ENCODE assay signal across 8 mouse cellular contexts in the genomic region with DNA sequence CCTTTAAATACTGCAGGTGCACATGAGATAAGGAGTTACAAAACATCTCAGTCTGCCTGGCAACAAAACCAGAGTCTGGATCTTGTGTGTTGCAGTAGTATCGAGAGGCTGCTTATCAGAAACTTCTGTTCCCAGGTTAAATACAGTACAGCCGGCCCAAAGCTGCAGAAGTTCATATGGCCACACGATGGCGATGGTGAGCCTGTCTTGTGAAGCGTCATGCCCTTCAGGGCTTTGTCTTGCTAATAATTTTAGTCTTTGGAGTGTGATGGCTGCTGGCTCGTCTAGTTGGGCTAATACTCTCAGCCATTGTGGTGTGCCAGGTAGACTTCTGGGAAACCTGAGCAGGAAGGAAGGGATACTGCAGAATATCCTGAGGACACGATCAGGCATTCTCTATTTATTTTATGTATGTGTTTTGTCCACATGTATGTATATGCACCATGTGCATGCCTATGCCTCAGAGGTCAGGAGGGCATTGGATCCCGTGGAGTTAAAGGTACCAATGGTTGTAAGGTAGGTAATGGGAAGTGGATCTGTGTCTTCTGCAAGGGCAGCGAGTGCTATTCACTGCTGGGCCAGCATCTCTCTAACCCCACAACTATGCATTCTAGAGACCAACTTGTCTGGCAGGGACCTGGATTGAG. TPM values are rescaled to one million over a fixed set of nuclear protein-coding genes. Genes with fewer than 3 reads are reported as not detected.
DNase-seq lines count a peak whose midpoint lies in the region; ATAC-seq and TF ChIP-seq lines count a peak whose summit lies in the region.

No protein-coding gene starts in this region.

- H3K4me1 ChIP-seq in forebrain, embryonic 16.5 days (replicated peaks; ENCODE audit: control insufficient read depth, insufficient read depth, low read length): peaks cover 2% of the 10 kb centered on the region; the same call in 1 of the 2 replicates
- H3K4me1 ChIP-seq in midbrain, postnatal 0 days (ENCODE audit: insufficient read depth, low read length): no peaks in the 10 kb centered on the region

- peak; percentile 80 for ATAC-seq in forebrain, embryonic 16.5 days
- ATAC-seq in midbrain, postnatal 0 days (ENCODE audit: low FRiP score): peak; percentile 61; the same call in 1 of the 2 replicates

- no peaks in the 10 kb centered on the region for H3K27me3 ChIP-seq in forebrain, embryonic 16.5 days (replicated peaks; ENCODE audit: control insufficient read depth, insufficient read depth, low read length)
- no peaks in the 10 kb centered on the region for H3K27me3 ChIP-seq in midbrain, postnatal 0 days (ENCODE audit: insufficient read depth, low read length)
- H3K27me3 ChIP-seq in splenic B cell, adult 2 months (ENCODE audit: control insufficient read depth, insufficient read depth, low read length, poor library complexity, severe bottlenecking): no peaks in the 10 kb centered on the region

- TF ChIP-seq CTCF in midbrain, postnatal 0 days (IDR thresholded peaks at IDR 0.05): peak; percentile 96

- intact Hi-C loops in left cerebral cortex, postnatal 4 days (cut with DNase I): loop anchor here (5.0 kb wide), 2 partner anchors 76 to 201 kb away; no protein-coding TSS in a partner anchor

- 28% methylated on average over 9 of the region's 9 CpGs for WGBS in forebrain, embryonic 16.5 days
- WGBS in midbrain, postnatal 0 days: 28% methylated on average over 9 of the region's 9 CpGs

- H3K9ac ChIP-seq in forebrain, embryonic 16.5 days (replicated peaks; ENCODE audit: low read depth, low read length): no peak overlapping the region
- no peak overlapping the region for H3K9ac ChIP-seq in midbrain, postnatal 0 days (replicated peaks; ENCODE audit: low read length, poor library complexity, severe bottlenecking)

- no peak overlapping the region for H3K4me2 ChIP-seq in forebrain, embryonic 16.5 days (ENCODE audit: low read length)
- no peak overlapping the region for H3K4me2 ChIP-seq in midbrain, postnatal 0 days (ENCODE audit: low read depth, low read length, poor library complexity, severe bottlenecking)

- no peaks in the 10 kb centered on the region for H3K9me3 ChIP-seq in forebrain, embryonic 16.5 days (ENCODE audit: control insufficient read depth, low read length)
- H3K9me3 ChIP-seq in midbrain, postnatal 0 days (ENCODE audit: low read length): no peaks in the 10 kb centered on the region

- no peaks in the 10 kb centered on the region for H3K36me3 ChIP-seq in forebrain, embryonic 16.5 days (ENCODE audit: control insufficient read depth, insufficient read depth)
- no peaks in the 10 kb centered on the region for H3K36me3 ChIP-seq in midbrain, postnatal 0 days (ENCODE audit: insufficient read depth, low read length)
- no peaks in the 10 kb centered on the region for H3K36me3 ChIP-seq in splenic B cell, adult 2 months (ENCODE audit: control insufficient read depth, insufficient read depth, low read length, poor library complexity, severe bottlenecking)

- peak; percentile 42 for DNase-seq in urinary bladder, postnatal 25 days (ENCODE audit: low spot score)
- no peak for DNase-seq in urinary bladder, adult 2 months (ENCODE audit: low spot score)
- DNase-seq in cerebellum, adult 11 months: peak; percentile 66
- DNase-seq in kidney, adult 11 months: peak; percentile 17
- DNase-seq in left cerebral cortex, postnatal 4 days: peak; percentile 66
- peak; percentile 92 for DNase-seq in midbrain, postnatal 0 days (ENCODE audit: low spot score)
- peak; percentile 72 for DNase-seq in splenic B cell, adult 2 months (ENCODE audit: low read depth, low spot score)

- no peak overlapping the region for H3K27ac ChIP-seq in forebrain, embryonic 16.5 days (ENCODE audit: low read length)
- no peak overlapping the region for H3K27ac ChIP-seq in midbrain, postnatal 0 days (ENCODE audit: low read depth, low read length)

- no peak overlapping the region for H3K4me3 ChIP-seq in forebrain, embryonic 16.5 days (replicated peaks; ENCODE audit: low read length)
- no peak overlapping the region for H3K4me3 ChIP-seq in midbrain, postnatal 0 days (ENCODE audit: low read depth, low read length)

RNA-seq across cellular contexts. Expression of gene T, which starts 29.4 kb away (rescaled TPM):
- polyA plus RNA-seq in urinary bladder, adult 2 months (2012; rRNA removed): not detected in 2 replicates
- polyA plus RNA-seq in forebrain, embryonic 16.5 days (2015; fragmentation: Nextera tagmentation; extraction: Ambion mirVana): 0.61 and 0.70 TPM in 2 replicates
- under 1 TPM; 0.18 to 0.79 TPM for total RNA-seq in left cerebral cortex, postnatal 4 days (2021)
- 0.11 and 1.9 TPM in 2 replicates for total RNA-seq in midbrain, postnatal 0 days (2014; rRNA removed)
- polyA plus RNA-seq in midbrain, postnatal 0 days (2015; fragmentation: Nextera tagmentation; extraction: Ambion mirVana): 0.25 and 0.35 TPM in 2 replicates
